Mouse (Mus musculus) embryo, embryonic 10.5 days (tissue): ENCODE data around the gene Thsd7a.

Experiments
- DNase-seq: peaks from one replicate; pipeline ENCODE4 v3.0.0-alpha.2; 2015; ENCODE audit warnings: low spot score

The Thsd7a gene

GRCm38 (mm10) chr6:12386731-12387130 is 362.5 kb downstream of the Thsd7a start:
- no peak for DNase-seq

DNA sequence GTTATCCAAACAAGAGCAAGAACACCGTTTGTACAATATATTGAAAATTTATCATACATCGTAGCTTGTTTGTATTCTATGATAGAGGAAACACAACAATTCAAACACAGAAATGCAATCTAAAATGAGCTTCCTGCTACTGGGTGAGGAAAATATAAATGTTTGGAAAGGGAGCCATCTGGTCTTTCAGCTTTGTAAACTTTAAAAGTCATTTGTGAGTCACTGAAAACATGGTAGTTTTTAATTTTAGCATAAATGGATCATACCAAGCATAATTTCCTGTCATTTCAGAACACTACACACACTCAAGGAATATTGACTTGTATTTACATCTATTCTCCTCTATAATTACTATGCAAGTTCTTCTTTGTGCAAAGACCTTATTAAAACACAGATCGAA is 363.6 kb downstream of the Thsd7a start:
- no peak for DNase-seq

DNA sequence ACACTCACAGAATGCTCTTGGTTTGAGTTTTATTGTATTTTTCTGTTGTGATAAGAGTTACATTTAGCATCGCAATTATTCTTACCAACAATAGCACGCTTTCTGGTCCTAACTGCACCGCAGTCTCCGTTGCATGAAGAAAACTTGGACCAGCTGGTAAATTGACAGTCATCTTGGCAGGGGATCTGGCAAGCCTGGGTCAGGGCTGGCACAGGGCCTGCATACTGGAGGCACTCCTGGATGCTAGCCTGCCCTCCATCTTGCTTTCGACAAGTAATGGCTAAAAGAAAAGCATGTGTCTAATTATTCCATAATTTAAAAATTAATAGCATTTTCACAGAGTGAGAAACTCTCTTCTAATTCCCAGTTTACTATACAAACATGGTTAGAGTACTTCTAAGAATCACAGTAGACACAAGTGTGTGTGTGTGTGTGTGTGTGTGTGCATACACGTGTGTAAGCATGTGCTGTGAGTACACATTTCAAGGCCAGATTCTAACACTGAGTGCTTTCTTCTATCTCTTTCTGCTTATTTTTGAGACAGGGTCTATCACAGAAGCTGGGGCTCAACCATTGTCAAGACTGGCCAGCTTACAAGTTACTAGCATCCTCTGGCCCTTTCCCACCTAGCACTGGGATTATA is 368.0 kb downstream of the Thsd7a start:
- no peak for DNase-seq

GRCm38 (mm10) chr6:12380717-12381116 is 368.5 kb downstream of the Thsd7a start:
- DNase-seq = no peak

GRCm38 (mm10) chr6:12358737-12359136 is 390.5 kb downstream of the Thsd7a start:
- peak; percentile 18 for DNase-seq

DNA sequence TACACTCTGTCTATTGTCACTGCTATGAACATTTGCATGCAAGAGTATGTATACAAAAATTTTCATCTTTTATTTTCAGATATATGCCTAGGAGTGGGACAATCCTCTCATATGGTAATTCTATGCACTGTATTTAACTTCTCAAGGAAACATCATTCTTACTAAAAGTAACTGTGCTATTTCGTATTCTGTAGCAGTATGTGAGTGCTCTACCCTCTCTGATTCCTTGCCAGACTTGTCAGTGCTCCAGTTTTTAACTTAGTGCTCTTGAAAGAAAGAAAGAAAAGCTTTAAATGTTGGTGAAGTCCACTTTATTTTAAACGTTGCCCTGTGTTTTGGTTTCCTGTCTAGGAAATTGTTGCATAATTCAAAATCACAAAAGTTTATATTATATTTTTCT is 395.6 kb downstream of the Thsd7a start:
- no peak for DNase-seq

DNA sequence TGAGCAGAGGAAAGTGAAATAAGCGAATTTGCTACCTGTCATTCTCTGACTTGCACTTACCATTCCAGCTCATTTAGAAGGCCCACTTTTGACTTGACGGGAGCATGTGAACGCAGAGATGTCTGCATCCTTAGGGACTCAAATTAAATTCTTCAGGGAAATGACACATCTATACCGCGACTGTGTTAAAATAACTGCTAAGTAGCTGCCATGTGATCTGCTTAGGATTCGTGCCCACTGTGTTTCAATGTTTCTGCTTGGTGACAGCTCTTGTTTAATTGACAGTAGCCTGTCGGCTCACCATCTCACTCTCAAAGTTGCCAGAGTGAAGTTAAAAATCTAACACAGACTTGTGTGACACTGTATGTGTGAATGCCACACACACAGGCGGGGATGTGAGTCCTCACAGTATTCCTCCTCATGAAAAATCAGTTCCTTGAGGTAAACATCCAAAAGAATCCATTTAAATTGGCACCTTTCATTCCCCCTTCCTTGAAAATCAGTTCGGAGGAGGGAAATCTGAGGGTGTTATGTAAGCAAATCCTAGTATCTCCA is 397.0 kb downstream of the Thsd7a start:
- no peak for DNase-seq

DNA sequence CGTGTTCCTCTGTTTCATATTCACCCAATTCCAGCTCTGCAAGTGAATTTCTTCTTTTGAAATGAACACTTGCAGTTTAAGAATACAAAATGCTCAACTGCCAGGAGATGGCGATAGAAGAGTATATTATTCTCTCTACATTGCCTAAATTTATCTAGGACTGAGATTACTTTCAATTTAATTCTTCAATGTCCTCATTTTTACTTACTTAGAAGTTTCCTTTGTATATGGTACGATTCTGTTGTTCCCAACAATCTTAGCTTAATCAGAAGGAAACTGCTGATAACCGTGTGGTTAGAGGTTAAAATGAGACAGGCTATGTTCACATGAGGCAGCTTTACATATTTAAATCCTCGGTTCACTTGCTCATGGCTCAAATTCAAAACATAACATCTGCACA is 398.5 kb downstream of the Thsd7a start:
- DNase-seq = peak; percentile 32

- DNase-seq = no peak
Measured at GRCm38 (mm10) chr6:12349105-12349759, 400.0 kb downstream of the Thsd7a start.

DNA sequence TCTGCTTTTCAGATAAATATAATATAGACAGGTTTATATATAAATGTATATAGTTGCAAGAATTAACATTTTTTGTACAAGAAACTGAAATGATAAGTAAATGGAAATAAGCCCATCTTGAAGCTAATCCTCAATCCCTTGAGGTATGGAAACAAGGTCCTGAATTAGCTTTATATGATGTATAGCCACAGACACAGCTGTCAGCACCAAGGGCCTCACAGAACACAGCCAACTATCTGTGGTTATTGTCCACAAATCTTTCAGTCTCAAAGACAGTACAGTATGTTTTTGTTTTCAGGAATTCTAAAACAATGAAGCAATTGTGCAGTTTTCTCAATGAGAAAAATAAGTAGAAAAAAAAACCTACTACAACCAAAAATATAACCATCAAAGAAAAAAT is 400.5 kb downstream of the Thsd7a start:
- no peak for DNase-seq

DNA sequence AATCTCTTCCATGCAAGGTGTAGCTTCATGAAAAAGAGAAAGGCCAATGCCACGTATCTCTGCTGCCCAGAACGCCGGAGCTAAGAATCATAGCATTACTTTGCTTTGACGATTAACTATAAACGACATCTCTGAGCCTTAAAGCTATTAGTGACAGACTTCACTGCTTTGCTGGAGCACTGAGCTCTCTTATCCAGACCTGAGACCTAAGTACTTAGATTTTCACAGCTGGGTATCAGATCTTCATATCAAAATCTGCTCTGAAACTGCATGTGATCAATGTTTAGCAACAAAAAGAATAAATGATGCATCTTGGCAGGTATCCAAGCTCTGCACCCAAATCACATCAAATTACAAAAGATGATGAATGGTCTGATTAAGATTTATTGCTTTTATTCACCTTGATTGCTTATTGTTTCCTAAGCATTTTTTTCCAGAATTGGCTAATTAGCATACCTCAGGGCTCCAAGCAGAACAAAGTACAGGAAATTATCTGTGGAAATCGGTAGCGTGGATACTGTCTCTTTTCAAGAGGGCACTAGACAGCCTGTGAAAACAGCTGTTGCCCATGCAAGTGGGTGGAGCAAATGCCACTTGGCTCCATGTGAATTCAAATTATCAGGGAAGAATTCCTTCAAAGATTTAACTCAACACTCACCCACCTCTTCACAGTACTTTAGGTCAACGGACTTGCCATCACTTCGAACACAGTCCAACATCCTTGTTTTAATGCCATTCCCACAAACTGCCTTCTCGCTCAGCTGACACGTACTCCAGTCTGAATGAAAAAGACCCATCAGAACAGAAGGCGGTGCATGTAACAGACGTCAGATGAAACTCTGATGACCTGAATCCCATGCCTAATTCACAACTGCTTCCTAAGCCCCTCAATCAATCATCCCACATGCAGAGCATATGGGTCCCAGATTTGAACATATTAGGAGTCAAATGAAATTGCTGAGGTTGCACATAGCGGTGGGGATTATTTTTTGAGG is 412.3 kb downstream of the Thsd7a start:
- DNase-seq = no peak

DNA sequence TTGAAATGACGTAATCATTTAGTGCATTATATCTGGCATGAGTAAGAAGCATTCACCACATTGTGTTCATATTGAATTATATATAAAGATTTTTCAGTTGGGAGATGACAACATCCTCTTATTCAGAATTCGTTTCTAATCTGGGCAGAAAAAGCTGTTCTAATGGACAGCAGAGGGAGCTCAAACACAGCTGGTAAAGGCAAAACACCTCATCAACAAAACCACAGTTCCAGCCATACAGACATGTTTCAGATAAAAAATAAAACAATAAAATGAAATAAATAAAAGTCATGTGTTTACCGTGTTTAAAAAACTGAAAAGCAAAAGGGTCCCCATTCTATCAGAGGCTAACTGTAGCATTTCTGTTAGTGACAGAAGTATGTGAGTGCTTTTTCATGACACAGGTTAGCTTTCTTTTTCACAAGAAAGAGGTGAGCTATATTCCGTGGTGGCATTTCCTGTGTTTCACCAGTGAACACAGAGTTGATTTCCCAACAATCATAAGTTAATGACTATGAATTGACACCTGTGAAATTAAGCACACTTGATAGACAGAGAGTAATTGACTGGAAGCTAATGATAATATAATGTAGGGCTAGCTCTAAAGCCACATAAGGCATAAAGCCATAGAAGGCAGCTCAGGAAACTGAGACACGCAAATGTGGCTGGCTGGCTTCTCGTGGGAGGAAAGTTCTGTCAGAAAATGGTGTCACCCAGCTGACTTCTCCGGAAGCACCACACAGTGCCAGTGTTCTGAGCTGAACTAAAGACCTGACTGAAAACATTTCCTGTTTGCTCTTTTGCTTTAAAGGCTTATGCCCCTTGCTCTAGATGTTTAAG is 433.9 kb downstream of the Thsd7a start:
- DNase-seq = peak; percentile 64

- no peak for DNase-seq
Measured at GRCm38 (mm10) chr6:12307502-12307901, 441.7 kb downstream of the Thsd7a start.

DNA sequence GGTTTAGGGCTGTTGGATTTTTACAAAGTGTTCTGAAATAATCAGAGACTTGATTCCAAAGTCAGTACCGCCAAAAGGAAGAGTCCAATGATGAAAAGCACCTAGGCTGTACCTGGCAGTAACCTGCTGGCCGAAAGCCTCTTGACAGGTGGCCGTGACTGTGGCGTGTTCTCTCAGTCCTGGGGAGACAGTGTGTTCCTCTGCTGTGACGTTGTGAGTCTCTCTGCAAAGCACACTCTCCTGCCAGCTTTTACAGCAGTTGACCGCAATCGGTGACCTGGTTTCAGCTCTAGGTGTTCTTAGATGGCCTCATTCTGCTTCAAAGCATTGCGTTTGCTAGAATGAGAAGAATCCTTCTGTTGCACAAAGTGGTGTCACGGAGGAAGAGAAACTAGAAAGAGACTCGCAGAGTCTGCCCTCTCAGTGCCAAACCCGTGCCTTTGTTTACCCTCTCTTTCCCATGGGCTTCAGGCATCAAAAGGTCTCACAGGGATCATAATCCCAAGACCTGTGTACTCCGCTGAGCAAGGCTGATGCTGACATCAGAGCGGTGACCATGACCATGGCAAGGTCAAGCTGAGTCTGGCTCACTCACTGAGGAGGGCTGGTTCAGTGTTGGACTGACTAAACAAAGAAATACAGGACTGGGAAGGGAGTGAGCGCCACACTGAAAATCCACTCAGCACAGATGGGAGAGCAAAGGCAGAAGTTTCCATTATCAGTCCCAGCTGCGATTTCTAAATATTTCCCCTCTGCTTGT is 486.4 kb downstream of the Thsd7a start:
- no peak for DNase-seq
